Mouse (Mus musculus) T-helper 2 cell (primary cell): ENCODE measurements around the gene Gm43191.
"Not testable (repeated sequence)": the region's sequence is repeated elsewhere in the genome, so short reads cannot be mapped to it uniquely, and the experiment has no call there.

Experiments used
- in situ Hi-C: fragments of 300-600 bp; cut with MboI, MseI; formaldehyde crosslinking; loops from one replicate; pipeline ENCODE4 v1.15.1; 2025; ENCODE audit warnings: high pct_unique_total_duplicates

The Gm43191 gene

DNA sequence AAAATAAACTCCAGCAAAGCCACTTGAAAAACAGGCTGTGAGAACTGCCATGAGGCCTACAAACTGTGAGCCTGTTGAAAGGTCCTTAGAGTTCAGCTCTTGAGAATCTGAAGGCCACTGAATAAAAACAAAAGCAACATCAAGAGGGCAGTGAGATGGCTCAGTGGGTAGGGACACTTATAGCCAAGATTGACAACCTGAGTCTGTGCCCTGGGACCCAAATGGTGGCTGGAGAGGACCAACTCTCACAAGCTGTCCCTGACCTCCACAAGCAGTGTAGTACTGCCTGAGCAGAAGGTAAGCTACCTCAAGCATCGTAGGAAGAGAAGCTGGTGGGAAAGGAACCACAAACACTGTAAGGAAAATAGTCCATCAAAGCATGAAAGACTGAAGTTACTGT, at the start of gene Gm43191:
Gene Gm43191, minus strand, starts transcription at position 101 of the 400 bp plus-strand sequence.
- in situ Hi-C loops, result no loop called here

DNA sequence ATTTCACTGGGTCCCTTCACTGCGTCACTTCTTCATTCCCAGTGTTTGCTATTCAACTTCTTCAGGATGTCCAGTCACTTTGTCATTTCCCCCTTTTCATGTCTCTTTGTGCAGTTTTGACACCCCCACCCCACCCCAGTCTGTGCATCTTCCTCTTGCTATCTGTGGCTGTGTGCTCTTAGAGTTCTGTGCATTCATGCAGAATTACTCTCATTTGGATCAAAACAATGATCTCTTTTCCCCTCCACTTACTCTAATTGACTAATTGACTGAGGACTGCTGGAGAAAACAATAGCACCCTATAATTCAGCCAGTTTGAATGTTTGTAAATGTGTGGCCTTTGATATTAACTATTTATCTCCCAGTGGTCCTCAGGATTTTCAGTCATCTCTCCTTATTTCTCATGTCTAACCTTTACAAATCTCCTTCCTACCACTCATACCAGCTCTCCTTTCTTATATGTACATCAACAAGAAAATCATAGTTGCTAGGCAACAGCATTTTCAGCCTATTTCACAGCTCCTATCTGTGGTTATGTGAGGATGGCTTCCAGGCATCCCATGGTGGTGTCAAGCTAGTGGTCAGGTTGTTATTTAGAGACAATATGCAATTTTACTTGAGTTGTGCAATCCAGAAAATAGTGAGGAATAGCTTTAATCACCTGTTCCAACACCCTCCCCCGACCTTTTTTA, 48.6 kb upstream of the Gm43191 start:
- in situ Hi-C loops, result loop anchor here (10.0 kb wide), 1 partner anchor 1175 kb away; no protein-coding TSS in a partner anchor

DNA sequence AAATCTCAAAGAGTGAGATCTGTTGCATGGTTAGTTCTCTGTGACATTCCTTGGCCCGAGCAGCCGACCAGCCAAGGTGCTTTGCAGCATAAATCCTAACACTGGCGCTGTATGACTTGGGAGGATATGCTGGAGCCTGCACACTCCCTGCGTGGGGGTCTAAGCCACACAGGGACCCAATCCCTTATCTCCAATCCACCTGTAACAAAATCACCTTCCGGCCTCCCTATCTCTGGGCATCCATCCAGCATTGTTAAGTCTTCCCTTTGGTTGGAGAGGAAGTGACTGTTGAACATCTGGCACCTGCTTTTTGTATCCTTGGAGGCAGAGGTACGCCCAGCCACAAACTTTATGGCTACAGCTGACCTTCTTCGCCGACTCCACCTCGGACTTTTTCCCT, 45.7 kb upstream of the Gm43191 start:
- in situ Hi-C loops, result loop anchor here (10.0 kb wide), 1 partner anchor 1172 kb away; no protein-coding TSS in a partner anchor

DNA sequence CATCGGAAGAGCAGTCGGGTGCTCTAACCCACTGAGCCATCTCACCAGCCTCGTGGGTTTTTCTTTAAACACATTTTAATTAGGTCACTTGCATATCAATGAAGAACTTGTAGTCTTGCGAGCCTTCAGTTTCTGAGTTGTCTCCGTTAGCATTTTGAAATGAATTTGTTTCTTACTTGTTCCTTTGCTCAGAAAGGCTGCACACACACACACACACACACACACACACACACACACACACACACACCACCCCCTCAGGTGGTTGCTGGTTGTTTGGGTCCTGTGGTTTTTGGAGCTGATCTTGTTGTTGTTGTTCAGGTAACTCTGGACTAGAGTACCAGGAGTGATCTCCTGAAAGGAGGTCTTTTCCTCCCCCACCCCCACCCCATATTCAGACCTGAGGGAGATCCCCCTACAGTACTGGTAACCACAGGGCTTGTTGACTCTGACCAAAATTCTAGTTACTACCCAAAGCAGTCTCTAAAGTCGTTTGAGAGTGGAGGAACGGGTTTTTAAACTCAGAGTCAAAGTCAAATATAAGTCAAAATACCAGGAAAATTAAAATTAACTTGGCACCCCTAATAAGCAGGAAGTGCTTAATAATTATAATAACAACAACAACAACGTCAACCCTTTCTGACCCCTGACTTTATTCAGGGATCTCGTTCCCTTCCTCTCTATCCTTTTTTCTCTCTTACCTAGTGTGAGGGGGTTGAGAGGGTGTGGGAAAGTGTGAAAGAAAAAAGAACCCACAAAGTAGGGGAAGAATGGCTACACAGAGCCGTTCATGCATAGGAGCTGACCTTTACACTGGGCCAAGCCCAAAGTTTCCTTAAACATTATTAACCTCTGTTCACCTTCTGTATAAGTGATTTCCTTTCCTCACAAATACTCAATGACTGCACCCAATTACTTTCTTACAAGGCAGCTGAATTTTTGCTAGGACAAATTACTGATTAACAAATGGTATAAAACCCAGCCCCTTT, 42.7 kb upstream of the Gm43191 start:
- in situ Hi-C loops, result loop anchor here (10.0 kb wide), 1 partner anchor 1169 kb away; no protein-coding TSS in a partner anchor

DNA sequence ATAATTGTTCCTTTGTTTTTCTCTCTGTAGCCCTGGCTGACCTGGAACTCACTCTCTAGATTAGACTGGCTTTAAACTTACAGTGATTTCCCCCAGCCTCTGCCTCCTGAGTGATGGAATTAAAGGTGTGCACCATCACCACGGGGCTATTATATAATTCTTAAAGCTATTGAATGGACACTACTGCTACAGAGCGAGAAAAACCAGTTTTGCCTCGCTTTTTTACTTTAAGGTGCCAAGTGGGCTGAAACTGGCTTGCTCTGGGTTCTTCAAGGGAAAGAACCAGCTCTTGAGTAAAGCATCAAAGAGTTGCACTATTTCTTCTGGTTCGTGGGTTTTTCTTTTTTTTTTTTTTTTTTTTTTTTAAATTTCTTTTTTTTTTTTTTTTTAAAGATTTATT, 41.9 kb upstream of the Gm43191 start:
- in situ Hi-C loops, result loop anchor here (10.0 kb wide), 1 partner anchor 1168 kb away; no protein-coding TSS in a partner anchor

DNA sequence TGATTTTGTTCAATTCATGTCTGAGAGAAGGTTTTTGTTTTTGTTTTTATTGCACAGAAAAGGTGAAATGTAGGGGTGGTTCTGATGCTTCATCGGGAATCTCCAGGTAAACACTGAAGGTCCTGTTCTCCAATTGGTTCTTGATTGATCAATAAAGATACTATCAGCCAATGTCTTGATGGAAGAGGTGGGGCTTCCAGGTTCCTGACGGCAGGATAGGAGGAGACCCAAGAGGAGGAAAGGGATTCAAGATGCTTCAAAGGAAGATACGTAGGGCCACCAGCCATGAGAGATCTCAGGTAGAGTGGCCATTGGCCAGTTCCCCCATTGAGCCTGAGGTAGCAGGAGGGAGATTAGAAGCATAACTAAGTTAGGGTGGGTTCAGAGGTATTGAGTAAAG, 37.9 kb upstream of the Gm43191 start:
- in situ Hi-C loops, result no loop called here

DNA sequence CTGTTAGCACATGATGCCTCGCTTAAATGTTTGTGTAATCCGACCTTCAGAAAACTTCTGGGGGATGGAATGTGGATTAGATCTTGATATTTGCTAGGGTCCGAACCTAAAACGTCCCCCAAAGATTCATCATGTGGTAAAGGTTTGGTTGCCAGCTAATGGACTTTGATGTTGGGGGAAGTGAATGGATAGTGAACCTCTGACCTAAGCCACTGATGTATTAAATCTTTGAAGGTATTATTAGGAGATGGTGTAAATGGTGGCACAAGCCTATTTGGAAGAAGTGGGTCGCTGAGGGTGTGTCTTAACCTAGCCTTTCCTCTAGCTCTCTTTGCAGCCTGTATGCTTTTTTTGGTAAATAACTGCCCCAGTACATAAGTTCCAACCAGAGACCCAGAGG, 32.0 kb upstream of the Gm43191 start:
- in situ Hi-C loops, result no loop called here

DNA sequence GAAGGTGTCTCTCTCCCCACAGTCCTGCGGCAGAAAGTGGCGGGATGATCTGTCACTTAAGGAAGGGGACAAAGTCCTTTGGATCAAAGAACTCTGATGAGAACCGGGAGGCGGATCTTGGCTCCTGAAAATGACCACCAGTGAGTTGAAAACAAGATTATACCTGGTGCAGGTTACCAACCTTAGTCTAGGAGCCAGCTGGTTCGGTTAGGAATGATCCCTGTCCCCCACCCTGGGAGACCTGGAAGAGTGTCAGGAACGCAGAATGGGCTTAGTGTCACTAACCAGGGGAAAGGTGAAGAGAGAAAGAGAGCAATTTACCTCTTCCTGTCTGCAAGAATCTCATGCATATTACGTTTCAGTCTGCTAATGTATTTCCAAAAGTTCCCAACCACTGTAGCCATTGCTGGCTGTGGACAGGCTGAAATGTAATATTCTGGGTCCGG, 31.4 kb upstream of the Gm43191 start, which contains the start of gene Slc35a3:
Gene Slc35a3, minus strand, starts transcription at position 396 of the 446 bp plus-strand sequence.
- in situ Hi-C loops, result no loop called here

DNA sequence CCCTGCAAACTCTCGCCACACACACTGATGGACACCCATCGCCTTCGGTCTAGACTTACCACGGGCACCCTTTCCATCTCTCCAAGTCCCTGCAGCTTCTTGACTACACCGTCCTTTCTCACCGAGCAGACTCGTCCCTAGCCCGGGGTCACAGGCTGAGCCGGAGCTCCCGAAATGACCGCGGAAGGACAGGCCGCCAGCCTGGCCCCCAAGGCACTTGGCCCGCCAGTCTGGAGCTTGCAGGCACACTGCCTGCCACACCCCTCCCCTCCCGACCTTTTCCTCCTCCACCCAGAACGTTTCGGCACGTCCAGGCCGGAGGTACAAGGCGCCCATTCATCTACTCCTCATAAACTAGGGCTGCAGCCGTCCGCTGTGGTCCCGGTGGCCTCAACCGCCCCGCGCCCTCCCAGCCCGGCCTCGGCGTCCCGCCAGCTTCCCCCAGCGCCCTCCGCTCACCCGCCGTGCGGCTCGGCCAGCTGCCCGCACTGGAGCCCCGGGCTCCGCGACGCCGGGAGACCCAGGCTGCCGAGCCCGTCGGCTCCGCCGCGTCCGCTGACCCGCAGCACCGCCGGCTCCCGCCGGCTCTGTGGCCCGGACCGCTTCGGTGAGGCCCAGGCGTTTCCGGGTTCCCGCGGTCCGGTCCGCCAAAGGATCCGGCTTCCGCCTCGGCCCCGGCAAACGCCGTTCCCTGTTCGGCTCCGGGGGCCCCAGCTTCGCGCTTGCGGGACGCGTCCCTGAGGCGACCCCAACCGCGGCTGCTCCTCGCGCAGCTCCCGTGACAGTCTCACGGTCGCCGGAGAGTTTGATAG, 30.8 kb upstream of the Gm43191 start:
- in situ Hi-C loops, result no loop called here

DNA sequence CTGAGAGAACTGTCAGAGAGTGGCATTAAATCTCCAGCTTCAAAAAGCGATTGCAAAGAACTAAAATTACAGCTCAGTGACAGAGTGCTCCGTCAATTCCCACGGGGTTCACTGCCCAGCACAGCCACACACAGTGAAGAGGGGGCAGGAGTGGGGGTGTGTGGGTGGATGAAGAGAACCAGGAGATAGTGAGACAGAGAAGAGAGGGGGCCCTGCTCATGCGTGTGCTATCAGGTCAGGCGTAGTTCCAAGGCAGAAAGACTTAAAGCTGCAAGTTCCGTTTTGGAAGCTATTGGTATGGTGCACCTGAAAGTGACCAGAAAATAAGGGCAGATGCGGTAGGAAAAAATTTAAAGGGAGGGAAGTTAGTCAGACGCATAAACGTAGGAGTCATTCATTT, 29.9 kb upstream of the Gm43191 start:
- in situ Hi-C loops, result no loop called here

DNA sequence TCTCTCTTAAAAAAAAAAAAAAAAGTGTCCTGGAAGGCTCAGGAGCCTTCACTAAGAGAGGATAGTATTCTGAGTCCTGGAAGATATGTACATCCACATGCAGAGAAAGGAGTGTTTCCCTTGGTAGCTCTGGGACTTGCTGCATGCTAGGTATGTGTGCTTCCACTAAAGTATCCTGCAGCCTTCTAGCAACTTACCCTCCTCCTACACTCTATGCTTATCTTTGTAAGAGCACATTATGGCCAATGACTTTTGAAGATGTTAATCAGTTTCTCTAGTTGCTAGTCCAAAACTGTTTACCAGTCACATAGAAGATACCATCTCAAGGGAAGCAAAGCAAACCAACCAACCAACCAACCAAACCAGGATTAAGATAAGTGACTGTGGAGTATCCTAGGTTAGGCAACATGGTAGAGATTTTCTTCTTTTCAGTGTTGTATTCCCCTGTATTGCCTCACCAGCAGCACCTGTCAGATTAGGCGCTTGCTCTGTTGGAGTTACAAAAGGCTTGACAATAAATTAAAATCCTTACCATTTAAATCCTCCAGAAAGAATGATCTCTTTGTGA, 24.7 kb upstream of the Gm43191 start:
- in situ Hi-C loops, result no loop called here

DNA sequence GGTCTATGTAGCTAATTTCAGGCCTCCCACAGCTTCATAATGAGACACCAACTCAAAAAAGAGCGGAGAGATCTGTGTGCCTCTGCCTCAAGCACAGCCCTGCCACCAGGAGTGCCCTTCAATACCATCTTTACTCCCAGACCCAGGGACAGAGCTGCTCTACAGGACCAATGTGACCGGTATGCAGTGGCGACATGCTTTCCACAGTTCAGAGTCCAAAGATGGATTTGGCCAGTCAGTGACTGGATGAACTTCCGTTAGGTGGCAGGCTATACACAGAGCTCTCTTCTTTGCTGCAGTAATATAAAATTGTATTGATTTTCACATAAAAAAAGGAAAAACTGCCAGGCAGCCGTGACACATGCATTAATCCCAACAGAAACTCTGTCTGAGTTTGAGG, 22.8 kb upstream of the Gm43191 start:
- in situ Hi-C loops, result no loop called here

DNA sequence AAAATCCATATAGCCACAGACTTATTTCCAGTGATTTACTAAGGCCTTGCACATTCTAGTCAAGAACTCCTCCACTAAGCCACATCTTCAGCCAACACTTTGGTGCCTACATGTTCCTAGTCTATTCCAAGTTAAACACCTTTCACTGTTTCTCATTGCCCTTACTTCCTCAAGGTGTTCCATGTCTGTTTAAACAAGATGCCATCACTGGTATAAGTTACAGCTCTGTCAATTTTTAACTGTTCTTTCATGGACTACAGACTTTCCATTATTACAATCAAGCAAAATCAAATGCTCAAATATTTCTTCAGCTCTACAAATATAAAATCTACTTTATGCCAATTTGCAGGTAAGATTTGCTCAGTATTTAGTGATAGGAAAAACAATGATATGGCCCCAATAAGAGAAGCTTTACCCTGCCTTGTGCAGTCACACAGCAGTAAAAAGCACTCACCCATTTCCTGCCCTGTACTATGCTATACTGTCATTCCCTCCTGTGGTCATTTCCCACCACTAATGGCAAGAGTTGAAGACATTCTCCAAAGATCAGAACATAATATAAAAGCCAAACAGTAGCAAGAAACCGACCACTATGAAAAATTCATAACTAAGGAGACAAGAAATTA, 21.7 kb upstream of the Gm43191 start:
- in situ Hi-C loops, result no loop called here

DNA sequence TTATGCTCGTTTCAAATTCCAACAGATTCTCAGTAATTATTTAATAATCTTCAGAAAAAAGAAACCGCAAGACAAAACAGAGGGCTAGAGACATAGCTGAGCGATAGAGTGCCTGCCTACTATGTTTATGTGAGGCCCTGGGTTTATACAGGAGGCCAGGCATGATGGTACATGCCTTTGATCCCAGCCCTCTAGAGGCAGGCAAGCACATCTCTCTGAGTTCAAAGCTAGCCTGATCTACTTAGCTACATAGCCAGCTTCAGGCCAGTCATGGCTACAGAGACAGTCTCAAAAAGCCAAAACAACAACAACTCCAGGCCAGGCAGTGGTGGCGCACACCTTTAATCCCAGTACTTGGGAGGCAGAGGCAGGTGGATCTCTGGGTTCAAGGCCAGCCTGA, 20.5 kb upstream of the Gm43191 start:
- in situ Hi-C loops, result no loop called here

DNA sequence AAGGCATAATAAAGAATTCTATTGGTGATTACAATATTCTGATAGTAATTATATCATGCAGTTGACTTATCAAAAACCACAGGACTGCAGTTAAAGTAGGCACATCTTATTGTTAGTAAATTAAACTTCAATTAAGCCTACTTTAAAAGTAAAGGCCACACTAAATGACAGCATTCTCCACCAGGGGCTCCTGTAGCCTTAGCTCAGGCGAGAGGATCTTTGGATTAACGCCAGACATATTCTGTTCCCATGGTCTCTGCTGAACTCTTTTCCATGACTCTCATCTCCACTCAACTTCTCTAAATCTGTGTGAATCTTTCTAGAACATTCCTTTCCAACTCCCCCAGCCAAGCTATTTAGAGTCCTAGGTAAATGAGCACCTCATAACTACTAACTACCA, 17.7 kb upstream of the Gm43191 start:
- in situ Hi-C loops, result no loop called here

DNA sequence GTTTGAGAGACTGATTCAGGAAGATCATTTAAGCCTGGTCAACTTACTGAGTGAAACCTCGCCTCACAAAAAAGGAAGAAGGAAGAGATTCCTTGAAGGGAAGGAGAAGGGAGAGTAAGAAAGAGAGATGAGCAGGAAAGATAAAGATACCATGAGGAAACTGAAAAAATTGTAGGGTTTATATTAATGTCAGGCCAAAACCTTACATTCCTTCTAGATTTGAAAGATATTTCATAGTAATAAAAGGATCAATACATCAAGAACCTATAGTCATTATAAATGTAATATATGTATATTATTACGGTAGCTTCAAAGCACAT, 14.6 kb upstream of the Gm43191 start:
- in situ Hi-C loops, result no loop called here

DNA sequence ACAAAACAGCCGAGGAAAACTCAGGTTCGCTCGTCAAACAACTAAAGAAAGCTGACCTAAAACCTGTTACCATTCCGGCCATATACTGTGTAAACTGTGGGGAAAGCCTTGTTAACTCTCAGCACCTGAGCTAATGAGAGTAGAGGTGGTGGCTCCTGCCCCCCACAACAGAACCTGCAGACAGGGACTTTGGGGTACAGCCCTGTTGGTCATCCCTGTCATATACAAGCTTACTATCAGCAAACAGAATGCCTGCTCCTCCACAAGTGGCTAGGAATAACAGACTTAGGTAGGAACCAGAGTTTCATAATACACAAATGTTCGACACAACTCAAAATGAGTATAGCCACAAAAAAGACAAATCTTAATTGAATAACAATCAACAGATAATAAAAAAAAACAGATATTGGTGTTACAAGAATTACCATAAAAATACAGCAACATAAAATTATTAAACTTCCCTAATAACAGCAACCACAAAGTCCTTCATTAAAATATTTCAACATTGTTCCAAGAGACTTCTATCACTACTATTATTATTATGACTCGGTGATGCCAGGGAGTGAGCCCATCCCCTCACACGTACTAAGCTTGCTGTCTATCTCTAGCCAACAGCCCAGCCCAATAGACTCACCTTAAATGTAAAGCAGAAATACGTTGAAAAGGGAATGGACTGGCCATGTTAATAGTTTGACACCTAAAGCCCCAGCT, 14.1 kb upstream of the Gm43191 start:
- in situ Hi-C loops, result no loop called here

DNA sequence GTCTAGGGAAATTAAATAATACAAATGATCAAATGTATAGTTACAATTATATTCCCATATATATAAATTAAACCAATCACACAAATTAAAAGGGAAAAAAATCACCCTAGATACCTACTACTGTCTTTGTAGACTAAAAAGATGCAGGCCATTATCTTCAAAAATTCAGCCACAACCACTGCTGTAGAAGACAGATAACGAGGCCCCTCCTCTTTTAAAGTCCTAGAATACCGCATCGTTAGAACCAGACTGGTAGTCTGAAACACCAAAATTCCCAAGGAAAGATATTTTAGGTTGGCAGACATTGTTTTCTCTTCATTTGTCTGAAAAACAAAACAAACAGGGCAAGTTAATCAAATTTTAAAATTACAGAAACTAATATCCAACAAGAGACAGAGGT, 13.3 kb upstream of the Gm43191 start:
- in situ Hi-C loops, result no loop called here

DNA sequence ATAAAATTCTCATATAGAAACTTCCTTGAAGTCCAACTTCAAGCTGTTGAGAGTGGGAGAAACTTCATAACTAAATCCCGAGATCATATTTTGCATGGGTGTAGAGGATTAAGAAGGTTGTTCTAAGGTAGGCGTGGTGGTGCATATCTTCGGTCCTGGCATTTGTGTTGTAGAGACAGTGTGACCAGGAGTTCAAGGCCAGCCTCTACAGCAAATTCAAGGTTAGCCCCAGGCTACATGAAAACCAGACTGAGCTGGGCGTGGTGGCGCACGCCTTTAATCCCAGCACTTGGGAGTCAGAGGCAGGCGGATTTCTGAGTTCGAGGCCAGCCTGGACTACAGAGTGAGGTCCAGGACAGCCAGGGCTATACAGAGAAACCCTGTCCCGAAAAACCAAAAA, 16.8 kb downstream of the Gm43191 start:
- in situ Hi-C loops, result not testable (repeated sequence)

DNA sequence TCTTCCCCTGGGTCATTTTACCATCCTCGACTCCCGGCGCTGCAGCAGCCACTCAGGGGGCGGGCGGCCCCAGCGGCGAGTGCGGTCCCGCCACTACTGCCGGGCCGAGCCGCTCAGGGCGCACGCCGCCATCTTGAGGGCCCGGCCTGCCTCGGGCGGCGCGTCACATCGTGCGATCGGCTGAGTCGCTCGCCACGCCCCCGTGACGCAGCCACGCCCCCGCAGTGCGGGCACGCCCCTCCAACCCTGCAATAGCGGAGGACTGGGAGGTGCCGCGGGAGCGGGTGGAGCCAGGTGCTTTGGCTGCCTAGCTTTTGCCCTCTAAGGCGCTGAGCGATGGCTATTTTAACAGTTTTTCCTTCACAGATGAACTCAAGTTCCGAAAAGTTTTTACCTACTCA, 18.6 kb downstream of the Gm43191 start, which contains the start of gene Mfsd14a:
Gene Mfsd14a, minus strand, starts transcription at position 215 of the 401 bp plus-strand sequence.
- in situ Hi-C loops, result no loop called here
